Mouse (Mus musculus): ENCODE results near the gene Pkig.
"Not testable (repeated sequence)": the region's sequence is repeated elsewhere in the genome, so short reads cannot be mapped to it uniquely, and the experiment has no call there.

The Pkig gene

DNA sequence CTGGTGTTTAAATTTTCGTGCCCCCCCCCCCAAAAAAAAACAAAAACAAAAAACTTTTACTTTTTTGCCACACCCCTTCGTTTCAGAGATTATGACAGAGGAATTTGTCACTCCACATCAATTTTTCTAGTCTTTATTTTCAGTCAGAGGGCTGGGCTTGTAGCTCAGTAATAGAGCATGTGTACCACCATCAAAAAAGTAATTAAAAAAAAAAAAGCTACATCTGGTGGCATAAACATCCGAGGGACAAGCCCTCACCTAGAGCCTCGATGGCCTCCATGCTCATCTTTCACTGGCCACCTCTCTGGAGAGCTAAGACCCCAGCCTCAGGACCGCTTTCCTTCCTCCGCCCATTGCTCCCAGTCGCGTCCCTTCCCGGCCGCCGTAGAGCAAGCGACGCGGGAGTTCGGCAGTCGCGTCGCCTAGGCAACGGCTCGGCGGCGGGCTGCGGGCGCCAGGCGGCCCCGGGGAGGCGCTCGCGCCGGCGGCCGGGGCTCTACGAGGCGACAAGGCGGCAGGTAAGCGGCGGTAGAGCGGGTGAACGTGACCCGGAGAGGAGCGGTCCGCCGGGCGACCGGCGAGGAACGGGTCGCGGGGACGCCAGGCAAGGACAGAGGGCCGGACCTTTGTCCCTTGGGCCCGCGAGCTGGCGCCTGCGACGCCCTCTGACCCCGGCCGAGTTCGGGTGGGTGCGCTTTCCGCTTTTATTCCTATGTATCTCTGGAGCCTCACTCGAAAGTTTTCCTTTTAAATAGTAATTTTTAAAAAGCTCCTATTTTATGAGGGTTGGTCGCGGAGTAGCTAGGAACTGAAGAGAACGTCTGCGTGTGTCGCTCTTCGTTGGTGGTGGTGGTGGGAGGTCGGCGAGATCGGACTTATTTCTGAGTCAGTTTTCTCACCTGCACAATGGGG is at the start of gene Pkig:
TSS of gene Pkig (plus strand) at position 412 of the 912 bp plus-strand sequence.
- peak; percentile 85 for DNase-seq

DNA sequence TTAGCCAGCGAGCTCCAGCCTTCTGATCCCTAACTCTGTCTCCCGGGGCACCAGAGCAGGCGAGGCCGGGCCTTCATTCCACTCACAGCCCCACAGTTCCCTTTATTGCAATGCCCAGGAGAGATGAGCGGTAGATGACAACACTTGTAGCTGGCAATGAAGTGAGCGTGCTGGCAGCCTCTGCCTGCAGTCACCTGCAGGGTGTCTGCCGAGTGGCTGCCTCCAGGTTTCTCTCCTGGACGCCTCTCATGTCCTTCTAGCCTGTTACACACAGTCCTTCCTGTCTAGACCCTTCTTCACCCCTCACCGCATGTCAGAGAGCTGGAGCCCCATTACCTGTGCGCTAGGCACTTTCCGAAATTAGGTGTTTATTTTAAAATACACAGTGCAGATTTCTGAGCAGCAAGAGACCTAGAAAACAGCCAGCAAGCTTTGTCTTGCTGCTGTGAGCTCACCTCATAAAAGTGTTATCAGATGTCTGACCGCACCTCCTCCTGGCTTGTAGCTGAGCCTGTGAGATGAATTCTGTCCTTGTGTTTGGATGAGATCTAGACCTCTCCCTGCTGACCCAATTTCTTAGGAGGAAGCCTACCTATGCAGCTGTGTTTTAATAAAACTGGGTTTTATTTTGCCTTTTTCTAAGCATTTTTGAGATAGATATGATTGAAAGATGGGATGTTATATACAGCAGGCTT is 48.8 kb upstream of the Pkig start:
- DNase-seq, result no peak

DNA sequence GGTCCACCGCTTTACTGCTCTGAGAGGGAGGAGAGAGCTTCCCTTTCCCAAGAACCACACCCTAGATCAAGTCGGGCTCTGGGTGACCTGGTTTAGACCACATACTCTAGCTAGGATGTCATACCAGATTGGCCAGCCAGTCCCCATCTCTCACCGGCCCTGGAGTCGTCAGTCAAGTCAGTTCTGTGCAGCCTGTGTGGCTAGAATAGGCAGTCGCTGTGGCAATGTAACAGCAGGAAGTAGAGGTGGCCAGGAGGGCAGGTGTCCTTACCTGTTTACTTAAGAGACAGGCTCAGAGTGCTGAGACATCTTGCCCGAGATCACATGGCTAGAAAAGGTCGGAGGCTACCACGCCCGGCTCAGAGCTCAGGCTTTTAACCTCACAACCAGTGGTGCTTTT is 47.0 kb upstream of the Pkig start:
- DNase-seq, result no peak

DNA sequence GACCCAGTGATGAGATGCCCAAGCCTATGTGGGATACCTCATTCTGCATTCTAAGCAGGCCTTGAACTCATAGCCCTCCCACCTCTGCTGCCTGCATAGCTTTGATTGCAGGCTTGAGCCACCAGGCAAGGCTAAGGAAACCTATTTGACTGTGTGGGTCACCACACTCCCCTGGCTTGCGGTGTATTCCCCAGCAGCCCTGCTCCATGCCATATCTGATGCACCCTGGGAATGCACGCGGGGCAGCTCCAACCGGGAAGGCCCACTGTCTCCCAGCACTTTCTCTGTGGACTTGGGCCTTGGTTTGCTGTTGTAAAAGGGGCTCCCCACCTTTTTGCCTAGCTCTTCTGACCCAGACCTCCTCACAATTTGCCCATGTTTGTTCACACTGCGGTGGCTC is 45.0 kb upstream of the Pkig start:
- no peak for DNase-seq

DNA sequence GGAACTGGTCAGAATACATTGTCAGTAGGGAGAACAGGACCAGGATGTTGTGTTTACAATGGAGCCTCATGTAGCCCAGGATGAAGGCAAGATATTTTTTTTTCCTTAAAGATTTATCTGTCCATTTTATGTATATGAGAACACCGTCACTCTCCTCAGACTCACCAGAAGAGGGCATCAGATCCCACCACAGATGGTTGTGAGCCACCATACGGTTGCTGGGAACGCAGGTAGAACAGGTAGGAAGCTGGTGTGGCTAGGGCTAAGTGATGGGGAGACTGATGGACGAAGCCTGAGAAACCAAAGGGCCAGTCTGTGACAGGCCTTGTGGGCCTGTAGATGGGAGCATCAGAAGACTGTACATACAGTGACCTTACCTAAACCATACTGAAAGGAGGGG is 44.2 kb upstream of the Pkig start:
- DNase-seq, result no peak

DNA sequence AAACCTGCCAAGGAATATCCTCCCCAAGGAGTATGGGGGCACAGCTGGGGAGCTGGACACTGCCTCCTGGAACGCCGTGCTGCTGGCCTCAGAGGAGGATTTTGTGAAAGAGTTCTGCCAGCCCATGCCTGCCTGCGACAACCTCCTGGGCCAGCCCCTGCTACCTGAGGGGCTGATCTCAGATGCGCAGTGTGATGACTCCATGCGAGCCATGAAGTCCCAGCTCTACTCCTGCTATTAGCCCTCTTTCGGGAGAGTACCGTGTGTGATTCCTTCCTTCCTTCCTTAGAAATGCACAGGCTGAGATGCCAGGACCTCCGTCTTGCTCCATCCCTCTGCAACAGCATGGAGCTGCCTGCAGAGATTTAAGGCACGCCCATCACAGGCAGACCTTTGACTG is 42.8 kb upstream of the Pkig start:
- DNase-seq, result no peak

DNA sequence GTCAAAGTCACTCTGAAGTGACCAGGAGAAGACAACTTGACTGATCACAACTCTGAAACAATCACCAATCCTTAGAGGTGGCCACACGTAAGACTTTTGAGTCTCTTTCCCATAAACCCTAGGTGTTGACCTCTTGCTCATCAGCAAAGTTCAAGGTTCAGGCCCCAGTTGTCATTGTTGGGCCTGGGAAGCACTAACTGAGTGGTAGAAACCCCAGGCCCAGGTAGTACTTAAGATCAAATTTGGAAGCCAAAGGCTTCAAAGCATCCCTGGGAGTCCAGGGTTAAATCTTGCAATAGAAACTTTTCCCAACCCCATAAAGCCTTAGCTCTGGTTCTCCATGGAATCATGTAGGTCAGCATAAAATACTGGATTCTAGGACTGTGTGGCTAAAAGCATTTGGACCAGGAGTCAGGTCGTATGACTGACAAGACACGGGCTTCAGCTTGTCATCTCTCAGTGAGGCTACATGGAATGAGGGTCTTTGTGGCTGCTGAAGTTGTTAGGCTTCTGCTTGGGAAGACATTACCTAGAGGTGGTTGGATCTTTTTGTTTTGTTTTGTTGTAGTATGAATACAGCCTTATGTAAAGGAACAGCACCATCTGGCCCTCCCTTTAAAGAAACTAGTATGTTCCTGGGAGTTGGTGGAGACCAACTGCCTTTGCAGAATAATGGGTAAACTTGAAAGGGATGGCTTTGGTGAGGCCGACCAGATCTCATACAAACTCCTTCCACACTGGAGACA is 42.1 kb upstream of the Pkig start:
- no peak for DNase-seq

DNA sequence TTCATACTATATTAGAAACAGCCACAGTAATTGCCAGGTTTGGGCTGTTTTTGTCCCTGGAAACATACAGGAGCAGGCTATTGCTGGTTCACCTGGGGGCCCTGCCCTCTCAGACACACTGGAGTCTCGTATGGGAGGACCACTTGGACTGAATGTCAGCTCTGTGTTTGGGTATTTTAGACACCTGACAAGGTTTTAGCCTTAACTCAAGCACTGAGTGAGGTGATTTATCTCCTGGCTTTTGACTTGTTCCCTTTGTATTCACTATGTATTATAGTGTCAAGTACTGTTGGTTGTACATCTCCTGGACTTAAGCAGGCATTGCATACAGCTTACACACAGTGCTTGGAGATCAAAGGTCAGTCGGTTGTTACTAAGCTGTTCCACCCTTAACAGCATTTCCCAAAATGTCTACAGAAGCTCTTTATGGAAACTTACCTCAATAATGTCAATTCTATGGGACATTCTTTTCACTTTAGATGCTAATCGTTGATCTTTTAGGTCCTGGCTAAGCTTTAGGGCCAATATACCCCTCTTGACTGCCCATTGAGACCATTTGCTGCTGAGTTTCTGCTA is 41.4 kb upstream of the Pkig start:
- DNase-seq, result no peak

DNA sequence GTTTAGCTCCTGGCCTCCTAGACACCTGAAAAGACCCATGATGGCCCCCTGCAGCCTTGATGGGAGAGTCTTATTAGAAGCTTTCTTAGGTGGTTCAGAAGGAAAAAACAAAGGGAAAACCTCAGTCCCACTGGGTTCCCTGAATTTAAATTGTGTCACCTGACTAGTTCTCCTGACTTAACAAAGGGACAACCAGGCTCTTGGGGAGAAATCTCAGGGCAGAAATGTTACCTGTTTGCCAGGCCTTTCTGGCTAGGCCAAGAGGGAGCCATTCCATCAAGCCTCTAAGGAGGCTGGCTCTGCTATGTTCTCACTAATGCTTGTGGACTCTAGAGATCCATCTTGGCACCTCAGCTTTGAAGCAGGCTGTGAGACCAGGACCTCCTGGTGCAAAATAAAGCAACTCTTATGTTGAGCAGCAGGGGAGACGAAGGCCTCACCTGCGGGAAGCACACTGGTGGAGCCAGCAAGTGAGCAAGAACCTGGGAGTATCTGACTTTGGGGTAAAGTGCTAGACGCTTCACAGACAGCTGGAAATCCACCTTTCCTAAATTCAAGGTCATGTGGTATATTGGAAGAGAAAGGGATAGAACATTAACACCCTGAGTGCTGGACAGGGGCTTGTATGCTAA is 40.8 kb upstream of the Pkig start:
- DNase-seq, result no peak

DNA sequence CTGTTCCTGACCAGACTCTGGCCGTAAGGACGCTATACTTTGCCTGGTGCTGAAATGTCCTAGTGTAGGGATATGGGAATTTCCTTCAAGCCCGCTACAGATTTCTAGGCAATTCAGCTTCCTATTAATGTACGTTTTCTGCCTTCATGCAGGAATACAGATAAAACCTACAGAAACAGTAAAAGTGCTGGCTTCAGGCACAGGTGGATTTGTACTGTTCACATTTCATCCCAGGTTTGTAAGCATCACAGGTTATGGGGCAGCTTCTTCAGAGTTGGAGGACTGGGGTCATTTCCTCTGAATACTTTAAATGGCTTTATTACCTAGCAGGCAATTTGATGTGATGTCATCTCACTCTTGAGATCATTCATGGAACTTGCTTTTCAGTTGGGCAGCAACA is 40.3 kb upstream of the Pkig start:
- DNase-seq, result no peak

DNA sequence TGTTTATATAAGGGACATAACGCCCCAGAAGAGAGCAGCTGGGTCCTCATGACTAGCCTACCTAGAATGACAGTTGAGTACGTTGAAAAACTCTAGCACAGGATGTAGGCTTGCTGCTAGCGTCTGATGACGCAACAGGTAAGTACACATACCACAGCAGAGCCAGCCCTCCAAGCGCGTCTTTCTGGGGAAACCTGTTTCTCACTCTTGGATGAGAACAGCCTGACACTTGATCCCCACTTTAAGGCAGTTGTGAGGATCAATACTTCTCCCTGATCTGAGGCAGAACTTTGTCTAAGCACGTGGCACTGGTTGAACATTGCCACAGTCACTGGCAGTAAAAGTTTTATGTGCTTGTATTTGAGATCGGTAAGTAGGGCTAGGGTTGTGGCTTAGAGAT is 37.7 kb upstream of the Pkig start:
- no peak for DNase-seq

DNA sequence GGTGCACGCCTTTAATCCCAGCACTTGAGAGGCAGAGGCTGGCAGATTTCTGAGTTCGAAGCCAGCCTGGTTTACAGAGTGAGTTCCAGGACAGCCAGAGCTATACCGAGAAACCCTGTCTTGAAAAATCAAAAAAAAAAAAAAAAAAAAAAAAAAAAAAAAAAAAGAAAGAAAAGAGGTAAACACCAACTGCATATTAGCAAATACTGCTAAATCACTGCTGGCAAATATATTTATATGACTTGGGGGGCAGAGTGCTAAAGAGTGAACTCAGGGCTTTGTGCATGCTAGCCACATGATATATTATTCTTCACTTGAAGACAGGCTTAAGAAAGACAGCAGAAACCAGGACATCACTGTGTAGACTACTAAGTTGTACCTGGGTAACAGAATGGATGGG is 36.8 kb upstream of the Pkig start:
- not testable (repeated sequence) for DNase-seq

DNA sequence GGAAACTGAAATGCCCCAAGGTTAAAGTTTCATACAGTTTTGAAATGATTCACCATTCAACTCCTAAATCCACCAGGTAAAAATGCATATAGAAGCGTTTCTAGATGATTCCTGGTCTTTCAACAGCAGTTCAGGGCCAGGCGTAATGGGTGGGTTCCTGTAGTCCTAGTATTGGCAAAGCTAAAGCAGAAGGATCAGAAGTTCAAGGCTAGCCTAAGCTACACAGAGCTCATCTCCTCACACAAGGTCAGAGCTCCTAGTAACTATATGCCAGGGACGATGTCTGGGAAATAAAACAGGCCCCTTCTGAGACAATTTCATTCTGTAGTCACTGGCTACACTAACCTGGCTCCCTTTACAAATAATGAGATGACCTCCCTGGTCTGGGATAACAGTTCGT is 27.0 kb upstream of the Pkig start:
- DNase-seq, result no peak

DNA sequence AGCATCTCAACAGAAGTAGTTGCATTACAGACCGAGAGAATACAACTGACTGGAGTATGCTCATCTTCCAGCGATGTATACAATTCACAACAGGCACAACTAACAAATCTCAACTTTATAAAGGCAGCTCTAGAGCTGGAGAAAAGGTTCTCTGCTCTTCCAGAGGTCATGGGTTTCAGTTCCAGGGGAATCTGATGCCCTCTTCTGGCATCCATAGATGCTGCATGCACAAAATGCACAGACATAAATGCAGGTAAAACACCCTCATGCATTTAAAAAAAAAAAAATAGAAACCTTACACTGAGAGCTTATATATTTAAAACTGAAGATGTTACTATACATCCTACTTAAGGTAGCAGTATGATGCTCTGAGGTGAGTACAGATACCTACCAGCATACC is 26.5 kb upstream of the Pkig start:
- DNase-seq, result no peak

DNA sequence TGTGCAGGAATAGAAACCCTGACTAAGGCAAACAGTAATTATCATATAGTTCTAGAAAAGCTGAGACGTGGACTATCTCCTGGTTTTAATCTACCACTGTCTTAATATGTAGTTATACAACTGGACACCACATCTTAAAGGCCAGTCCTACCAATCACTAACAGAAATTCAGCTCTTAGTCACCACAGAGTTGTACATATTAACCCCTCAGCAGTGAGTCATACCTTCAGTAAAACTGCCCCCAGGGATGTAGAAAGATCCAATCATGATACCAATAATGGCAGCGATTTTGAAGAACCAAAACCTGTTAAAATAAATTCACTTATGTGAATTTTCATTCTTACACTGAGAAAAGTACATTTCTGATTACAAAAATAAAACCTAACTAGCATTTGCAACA is 24.0 kb upstream of the Pkig start:
- no peak for DNase-seq

DNA sequence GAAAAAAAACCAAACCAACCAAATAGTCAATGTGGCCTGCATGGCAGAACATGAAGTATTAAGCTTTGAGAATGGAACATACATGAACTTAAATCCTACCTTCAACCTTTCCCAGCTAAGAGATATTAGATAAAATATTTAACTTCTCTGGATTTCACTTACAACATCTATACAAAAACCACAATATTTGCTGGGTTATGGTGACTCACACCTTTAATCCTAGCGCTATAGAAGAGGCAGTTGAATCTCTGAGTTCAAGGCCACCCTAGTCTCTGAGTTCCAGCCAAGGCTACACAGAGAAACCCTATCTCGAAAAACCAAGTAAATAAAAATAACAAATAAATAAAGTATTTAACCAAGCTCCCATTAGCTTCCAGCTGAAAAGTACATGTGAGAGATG is 22.1 kb upstream of the Pkig start:
- no peak for DNase-seq

DNA sequence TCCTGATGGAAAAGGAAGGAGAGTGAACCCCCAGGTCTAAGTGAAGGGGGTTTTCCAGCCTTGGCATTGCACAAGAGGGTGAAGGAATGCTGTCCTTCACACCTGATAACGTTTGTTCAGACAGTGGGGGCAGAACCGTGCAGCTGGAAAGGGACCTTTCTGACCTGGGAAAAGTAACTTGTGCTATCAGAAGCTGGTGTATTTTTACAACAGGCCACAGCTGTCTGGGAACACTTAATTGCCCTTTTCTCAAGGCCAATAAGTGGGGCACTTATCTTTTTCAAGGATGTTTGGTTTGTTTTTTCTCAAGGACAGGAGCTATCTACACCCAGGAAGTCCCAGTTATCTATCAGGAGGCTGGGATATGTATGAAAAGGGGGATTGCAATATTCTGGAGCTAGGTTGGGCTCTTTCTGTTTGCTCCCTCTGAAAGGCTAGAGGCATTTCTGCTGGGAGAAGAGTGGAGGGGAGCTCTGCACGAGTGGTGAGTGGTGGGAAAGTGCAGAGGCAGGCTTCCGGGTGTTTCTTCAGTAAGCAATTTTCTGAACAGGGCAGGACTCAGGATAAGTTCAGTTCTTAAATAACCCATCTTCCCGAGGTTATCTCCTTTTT is 20.4 kb upstream of the Pkig start:
- DNase-seq, result no peak

DNA sequence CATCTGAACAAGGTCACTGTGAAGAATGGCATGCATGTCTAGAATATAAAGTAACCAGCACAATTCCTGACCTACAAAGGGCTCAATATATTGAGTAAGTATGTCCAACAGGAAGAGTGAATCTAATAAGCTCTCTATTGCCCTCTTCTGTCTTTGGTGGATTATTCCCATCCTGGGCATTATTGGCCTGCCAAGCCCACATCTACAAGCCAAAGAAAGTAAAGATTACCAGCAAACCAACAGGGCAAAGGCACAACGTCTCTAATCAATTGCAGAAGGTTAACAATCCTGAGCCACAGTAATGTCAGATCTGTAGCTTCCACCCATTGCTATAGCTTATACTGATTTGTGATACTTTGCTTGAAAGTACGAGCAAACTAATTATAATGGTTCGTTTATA is 17.7 kb upstream of the Pkig start:
- DNase-seq, result no peak

DNA sequence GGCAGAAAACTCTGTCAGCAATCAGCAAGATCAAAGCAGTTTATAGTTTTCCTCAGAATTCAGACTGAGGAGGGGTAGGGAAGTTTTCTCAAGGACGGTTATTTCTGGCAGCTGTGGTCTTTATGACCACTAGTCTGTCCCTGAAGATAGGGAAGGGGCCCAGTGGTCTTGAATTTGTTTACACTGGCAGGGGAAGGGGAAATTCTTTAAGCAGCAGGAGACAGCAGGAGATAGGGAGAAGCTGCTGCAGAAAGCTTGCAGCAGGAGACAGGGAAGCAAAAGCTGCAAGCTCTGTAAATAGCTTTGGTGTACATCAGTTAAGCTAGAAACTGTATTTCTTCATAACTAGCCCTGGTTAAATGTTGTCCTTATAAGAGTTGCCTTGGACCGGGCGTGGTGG is 16.5 kb upstream of the Pkig start:
- DNase-seq, result no peak

DNA sequence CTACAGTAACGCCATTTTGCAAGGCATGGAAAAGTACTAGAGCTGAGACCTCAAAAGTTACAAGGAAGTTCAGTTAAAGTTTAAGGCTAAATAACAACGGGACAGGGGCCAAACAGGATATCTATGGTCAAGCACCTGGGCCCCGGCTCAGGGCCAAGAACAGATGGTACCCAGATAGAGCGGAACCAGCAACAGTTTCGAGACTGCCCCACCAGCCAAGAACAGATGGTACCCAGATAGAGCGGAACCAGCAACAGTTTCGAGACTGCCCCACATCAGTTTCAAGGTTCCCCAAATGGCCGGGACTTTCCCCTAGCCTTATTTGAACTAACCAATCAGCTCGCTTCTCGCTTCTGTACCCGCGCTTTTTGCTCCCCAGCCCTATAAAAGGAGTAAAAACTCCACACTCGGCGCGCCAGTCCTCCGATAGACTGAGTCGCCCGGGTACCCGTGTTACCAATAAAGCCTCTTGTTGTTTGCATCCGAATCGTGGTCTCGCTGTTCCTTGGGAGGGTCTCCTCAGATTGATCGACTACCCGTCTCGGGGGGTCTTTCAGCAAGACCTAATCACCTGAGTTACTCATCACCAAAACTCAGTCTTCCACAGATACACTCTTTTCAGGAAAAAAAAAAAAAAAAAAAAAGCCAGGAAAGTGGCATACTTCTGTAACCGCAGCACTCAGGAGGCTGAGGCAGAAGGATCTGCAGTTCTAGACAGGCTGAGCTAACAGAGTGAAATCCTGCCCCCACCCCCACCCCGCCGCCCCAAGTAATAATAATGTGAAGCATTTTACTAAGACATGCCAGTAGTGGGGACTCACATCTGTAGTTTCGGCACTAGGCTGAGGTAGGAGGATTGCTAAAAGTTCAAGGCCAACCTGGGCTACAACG is 15.3 kb upstream of the Pkig start:
- peak; percentile 57 for DNase-seq

DNA sequence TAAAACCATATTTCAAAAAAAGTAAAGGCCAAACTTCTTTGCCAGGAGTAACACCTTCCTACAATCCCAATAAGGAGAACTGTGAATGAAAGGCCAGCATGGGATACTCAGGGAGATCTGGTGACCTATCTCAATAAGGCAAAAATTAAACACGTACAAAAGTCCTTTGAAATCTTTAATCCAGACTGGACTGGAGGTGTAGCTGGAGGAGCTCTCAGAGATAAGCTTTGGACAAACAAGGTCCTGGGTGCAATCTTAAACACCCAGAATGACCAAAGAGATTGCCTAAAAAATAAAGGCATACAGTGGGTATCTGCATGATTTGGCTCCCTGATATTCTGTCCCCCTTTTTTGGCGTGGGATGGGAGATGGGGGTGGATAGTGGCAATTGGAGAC is 14.6 kb upstream of the Pkig start:
- DNase-seq, result no peak

Data from thymus, postnatal 25 days (tissue).